Mouse (Mus musculus): Measurements from ENCODE around the gene Fam104a.
"Not testable (repeated sequence)": the region's sequence is repeated elsewhere in the genome, so short reads cannot be mapped to it uniquely, and the experiment has no call there.

Gene Fam104a

GRCm38 (mm10) chr11:113666205-113666604, 17.8 kb downstream of the Fam104a start:
- no peak for DNase-seq (ENCODE audit: low spot score in 2 of 2)

DNA sequence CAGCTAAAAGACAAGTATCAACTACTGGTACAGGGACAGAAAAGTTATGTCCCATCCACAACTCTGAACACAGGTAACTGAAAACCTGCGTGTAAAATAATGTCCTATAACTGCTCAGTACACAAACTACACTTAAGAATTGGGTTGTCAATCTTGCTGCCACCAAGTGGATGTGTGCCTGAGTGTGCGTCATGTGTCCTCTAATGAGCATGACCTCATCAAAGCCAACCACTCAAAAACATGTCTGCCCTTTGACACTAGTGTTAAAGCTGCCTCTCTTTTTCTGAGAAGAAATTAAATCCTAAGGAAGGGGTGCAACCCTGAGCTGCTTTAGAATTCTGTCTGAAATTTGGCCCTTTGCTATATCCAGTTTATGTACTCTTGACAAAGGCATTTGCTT, 19.7 kb downstream of the Fam104a start:
- no peak for DNase-seq (ENCODE audit: low spot score in 2 of 2)

DNA sequence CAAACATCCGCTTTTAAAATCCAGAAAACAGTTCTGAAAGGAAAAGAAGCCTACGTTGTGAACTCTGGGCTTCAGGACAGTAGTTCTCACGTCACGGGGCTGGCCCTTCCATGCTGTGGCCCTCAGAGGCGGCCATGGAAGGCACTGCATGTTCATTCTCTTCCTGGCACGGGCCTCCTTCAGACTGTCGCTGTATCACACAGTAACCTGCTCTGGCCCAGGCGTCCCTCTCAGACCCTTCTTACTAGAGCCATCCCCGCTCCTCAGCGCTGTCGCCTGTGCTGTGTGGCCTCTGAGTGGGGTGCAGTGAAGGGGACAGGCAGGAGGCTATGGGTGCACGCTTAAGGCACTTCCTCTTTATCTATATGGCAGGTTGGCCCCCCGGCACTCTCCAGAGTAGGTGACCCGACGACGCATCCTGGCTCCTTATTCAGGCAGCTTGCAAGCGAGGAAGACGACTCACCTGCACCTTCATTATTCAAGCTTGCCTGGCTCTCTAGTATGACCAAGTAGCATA, 22.1 kb downstream of the Fam104a start:
- DNase-seq (ENCODE audit: low spot score in 2 of 2), result no peak

- no peak for DNase-seq (ENCODE audit: low spot score in 2 of 2)
Measured at GRCm38 (mm10) chr11:113660940-113661339, 23.0 kb downstream of the Fam104a start.

GRCm38 (mm10) chr11:113660213-113660612, 23.7 kb downstream of the Fam104a start:
- not testable (repeated sequence) for DNase-seq (ENCODE audit: low spot score in 2 of 2)

DNA sequence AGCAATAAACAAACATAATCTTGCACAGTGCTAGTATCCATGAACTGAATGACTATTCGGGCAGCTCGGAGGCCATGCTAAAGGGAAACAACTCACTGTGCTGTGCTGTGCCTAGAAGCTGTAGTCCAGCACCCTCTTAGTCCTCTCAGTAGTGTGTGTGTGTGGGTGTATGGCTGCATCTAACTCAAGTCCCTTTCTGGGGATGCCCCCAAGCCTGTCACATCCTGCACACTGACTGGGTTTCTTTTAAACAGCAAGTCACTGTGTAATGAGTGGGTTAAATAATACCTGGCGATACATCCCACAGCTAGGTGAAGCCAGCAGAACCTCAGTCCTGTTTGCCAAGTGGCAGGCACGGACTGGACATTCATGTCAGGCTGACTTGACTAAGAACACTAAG, 25.2 kb downstream of the Fam104a start:
- no peak for DNase-seq (ENCODE audit: low spot score in 2 of 2)

GRCm38 (mm10) chr11:113658319-113658718, 25.6 kb downstream of the Fam104a start:
- no peak for DNase-seq (ENCODE audit: low spot score in 2 of 2)

DNA sequence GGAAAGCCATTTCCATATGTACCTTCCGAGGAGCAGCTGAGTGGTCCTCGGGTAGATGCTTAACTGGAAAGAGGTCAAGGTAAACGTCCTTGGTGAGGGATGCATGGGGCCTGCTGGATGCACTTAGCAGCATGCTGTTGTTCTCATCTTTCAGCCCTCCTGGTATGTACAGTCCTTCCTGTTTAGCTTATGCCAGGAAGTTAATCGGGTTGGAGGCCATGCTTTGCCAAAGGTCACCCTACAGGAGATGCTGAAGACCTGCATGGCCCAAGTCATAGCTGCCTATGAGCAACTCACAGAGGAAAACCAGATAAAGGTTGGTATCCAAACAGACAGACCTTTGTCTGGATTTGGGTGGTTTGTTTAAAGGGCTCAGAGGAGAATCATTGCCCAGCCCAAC, 26.7 kb downstream of the Fam104a start:
- no peak for DNase-seq (ENCODE audit: low spot score in 2 of 2)

GRCm38 (mm10) chr11:113656511-113656932, 27.4 kb downstream of the Fam104a start:
- no peak for DNase-seq (ENCODE audit: low spot score in 2 of 2)

GRCm38 (mm10) chr11:113654561-113655270, 29.2 kb downstream of the Fam104a start:
- DNase-seq (ENCODE audit: low spot score in 2 of 2), result no peak

- no peak for DNase-seq (ENCODE audit: low spot score in 2 of 2)
Measured at GRCm38 (mm10) chr11:113654105-113654504, 29.9 kb downstream of the Fam104a start.

DNA sequence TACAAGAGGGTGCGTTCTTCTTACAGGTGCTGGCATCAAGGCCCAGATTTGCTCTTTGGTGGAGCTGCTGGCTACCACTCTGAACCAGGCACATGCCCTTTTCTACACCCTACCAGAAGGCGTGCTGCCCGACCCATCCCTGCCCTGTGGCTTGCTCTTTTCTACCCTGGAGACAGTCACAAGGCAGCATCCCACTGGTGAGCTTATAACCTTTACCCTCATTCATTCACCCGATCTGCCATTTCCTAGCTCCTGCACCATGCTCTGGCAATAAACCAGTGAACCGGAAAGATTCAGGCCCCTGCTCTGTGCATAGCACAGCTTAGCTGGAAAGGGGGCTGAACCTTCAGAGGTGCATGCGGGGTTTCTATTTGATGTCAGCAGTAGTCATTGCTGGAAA, 31.4 kb downstream of the Fam104a start:
- no peak for DNase-seq (ENCODE audit: low spot score in 2 of 2)

GRCm38 (mm10) chr11:113651907-113652273, 32.1 kb downstream of the Fam104a start:
- no peak for DNase-seq (ENCODE audit: low spot score in 2 of 2)

- DNase-seq (ENCODE audit: low spot score in 2 of 2), result peak in 1 of 2 experiments; percentile 55
Measured at GRCm38 (mm10) chr11:113651206-113651906, 32.6 kb downstream of the Fam104a start.

DNA sequence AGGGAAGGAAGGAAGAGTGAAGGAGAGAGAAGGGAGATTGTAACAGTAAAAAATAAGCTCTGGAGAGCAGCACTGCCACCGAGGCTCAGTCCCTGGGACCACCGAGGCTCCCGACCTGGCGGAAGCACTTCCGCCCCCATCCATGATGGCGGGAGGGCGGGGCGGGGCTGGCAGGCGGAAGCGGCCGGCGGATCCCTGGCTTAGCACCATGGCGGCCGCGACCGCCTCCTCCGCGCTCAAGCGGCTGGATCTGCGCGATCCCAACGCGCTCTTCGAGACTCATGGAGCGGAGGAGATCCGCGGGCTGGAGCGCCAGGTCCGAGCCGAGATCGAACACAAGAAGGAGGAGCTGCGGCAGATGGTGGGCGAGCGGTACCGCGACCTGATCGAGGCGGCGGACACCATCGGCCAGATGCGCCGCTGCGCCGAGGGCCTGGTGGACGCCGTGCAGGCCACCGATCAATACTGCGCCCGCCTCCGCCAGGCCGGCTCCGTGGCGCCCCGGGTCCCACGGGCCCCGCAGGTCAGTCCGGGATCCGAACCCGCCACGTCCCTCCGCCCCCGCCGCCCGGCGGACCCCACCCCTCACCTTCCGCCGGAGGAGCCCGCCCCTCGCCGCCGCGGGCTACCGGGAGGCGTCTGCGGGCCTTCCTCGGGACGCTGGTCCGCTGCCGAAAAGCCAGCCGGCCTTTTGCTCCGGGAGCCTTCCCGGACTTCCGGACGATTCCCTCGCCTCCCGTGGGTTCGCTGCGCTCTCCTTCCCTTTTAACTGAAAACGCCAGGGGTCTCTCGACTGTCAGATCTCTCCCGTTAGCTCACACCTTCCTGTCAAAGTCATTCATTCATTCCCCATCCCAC, 34.4 kb downstream of the Fam104a start, which contains the start of gene Slc39a11:
Gene Slc39a11, minus strand, starts transcription at position 727 of the 858 bp plus-strand sequence.
- DNase-seq (ENCODE audit: low spot score in 2 of 2), result peak; percentile 67 to 87

DNA sequence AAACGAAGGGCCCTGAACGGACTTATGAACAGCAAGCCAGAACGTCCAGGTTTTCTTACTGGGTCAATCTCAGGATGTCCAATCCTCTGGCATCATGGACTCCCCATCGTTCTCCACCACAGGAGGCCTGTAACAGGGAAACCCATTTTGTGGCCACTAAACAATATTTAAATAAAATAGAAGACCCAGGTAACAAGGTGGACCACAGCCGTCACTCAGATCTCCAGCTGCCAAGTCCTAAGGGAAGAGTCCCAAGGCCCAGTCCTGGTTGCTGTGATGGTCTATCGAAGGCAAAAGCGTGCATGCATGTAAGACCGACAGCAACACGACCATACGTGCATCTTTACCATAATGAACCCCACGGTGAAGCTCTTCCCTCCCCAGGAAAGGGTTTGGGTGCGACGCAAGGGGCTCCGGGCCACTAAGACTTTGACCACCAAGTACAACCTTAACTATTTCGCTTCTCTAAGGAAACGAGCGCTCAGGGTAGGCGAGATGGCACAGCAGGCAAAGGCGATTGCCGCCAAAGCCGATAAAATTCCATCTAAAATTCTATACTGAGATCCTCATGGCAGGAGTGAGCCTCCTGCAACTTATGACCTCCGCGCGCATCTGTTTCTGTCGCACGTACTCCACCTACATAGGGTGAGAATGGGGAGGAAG, 35.1 kb downstream of the Fam104a start, which contains the start of gene Cog1:
Gene Cog1, plus strand, starts transcription at position 480 of the 663 bp plus-strand sequence.
- no peak for DNase-seq (ENCODE audit: low spot score in 2 of 2)

DNA sequence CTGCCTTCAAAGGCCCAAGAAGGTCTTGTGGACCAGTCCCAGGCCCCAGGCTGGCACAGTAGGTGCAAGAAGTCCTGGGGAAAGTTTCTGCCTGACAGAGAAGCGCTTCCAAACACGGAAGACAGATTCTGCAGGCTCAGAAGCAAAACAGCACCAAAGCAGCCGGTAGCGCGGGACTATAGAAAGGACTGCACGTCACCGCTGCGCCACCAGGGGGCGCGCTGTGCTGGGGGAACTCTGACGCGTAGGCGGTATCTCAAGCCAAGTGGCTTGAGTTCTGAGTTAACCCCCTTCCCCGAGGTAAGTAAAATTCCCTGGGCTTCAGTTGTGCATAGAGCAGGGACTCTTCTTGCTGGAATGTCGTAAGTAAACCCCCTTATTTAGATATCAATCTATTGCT, 35.8 kb downstream of the Fam104a start:
- DNase-seq (ENCODE audit: low spot score in 2 of 2), result peak; percentile 85 to 97

- no peak for DNase-seq (ENCODE audit: low spot score in 2 of 2)
Measured at GRCm38 (mm10) chr11:113645181-113645580, 38.8 kb downstream of the Fam104a start.

- no peak for DNase-seq (ENCODE audit: low spot score in 2 of 2)
Measured at GRCm38 (mm10) chr11:113638680-113639079, 45.3 kb downstream of the Fam104a start.

- no peak for DNase-seq (ENCODE audit: low spot score in 2 of 2)
Measured at GRCm38 (mm10) chr11:113634699-113635121, 49.2 kb downstream of the Fam104a start.

- no peak for DNase-seq (ENCODE audit: low spot score in 2 of 2)
Measured at GRCm38 (mm10) chr11:113633398-113633797, 50.6 kb downstream of the Fam104a start.

All from spleen, postnatal 4 days (tissue).